Mouse (Mus musculus) forebrain, embryonic 13.5 days (tissue): ENCODE results near the gene Gm28891. TPM values are rescaled to one million over a fixed set of nuclear protein-coding genes. Genes with fewer than 3 reads are reported as not detected.
"Not testable (repeated sequence)": the region's sequence is repeated elsewhere in the genome, so short reads cannot be mapped to it uniquely, and the experiment has no call there.

Experiments
- ATAC-seq: fragments of 200-750 bp; cut with Nextera tagmentation; 2 replicates; pipeline ENCODE4 v1.8.0; 2017
- H3K27ac ChIP-seq: fragments of 300-500 bp; sonication (generic); 2 replicates; pipeline ENCODE4 v1.5.1; 2015; ENCODE audit warnings: inconsistent platforms, mild to moderate bottlenecking, moderate library complexity
- H3K27me3 ChIP-seq: fragments of 300-500 bp; sonication (generic); 2 replicates; pipeline ENCODE4 v1.6.1; 2015; ENCODE audit warnings: mild to moderate bottlenecking, inconsistent platforms
- H3K36me3 ChIP-seq: fragments of 300-500 bp; sonication (generic); 2 replicates; pipeline ENCODE4 v1.6.1; 2015; ENCODE audit warnings: mild to moderate bottlenecking, inconsistent platforms; ENCODE audit not compliant: poor library complexity, severe bottlenecking
- H3K4me1 ChIP-seq: fragments of 300-500 bp; sonication (generic); 2 replicates; pipeline ENCODE4 v1.6.1; 2015; ENCODE audit warnings: inconsistent platforms
- H3K4me2 ChIP-seq: fragments of 300-500 bp; sonication (generic); 2 replicates; pipeline ENCODE4 v1.6.1; 2015; ENCODE audit warnings: inconsistent platforms, mild to moderate bottlenecking, moderate library complexity
- H3K4me3 ChIP-seq: fragments of 300-500 bp; sonication (generic); 2 replicates; pipeline ENCODE4 v1.5.1; 2015; ENCODE audit warnings: mild to moderate bottlenecking, inconsistent platforms
- H3K9ac ChIP-seq: fragments of 300-500 bp; sonication (generic); 2 replicates; pipeline ENCODE4 v1.6.1; 2015; ENCODE audit warnings: mild to moderate bottlenecking, inconsistent platforms
- H3K9me3 ChIP-seq: fragments of 300-500 bp; sonication (generic); replicated peaks from 2 replicates; pipeline ENCODE4 v1.6.1; 2016; ENCODE audit warnings: inconsistent platforms
- WGBS: fragments of 180-500 bp; shearing (Covaris S2); methylation state at CpG from one replicate; pipeline ENCODE4 v1.1.7; 2015; 5-methylcytosine and 5-hydroxymethylcytosine counted together
- polyA plus RNA-seq: library from polyadenylated mRNA; unstranded; fragments of >200 nt; fragmentation: Nextera tagmentation; extraction: Ambion mirVana; gene quantifications from 2 replicates; pipeline ENCODE4 v1.2.1, GENCODE M21; 2015

Gene Gm28891
- not detected in 2 replicates for polyA plus RNA-seq

DNA sequence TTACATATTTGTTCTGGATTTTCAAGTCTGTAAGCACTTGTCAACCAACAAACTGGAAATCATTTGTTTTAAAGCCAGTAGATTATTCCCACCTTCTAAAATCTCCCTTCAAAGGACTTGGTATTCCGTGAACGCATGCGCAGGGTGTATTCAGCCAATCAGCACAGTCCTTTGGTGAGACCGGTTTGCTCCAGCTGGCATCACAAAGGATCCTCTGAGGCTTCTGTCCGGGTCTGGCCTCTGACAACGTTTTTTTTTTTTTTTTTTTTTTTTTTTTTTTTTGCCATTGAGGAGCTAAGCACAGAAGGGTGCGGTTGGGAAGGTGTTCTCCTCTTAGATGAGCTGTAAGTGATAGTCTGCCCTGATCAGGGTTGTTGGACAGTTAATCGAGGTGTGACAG is at the start of gene Gm28891:
TSS of gene Gm28891 (plus strand) at position 301 of the 400 bp plus-strand sequence.
- WGBS = no CpG with 5 or more reads among the region's 8 CpGs
- not testable (repeated sequence) for H3K9me3 ChIP-seq, H3K4me2 ChIP-seq, H3K9ac ChIP-seq, H3K4me1 ChIP-seq, H3K4me3 ChIP-seq, ATAC-seq, H3K36me3 ChIP-seq, H3K27me3 ChIP-seq, H3K27ac ChIP-seq
